ENCODE assay signal across 8 mouse cellular contexts in genomic region chr2:163048125-163048524, GRCm38 (mm10). TPM values are rescaled to one million over a fixed set of nuclear protein-coding genes. Genes with fewer than 3 reads are reported as not detected.
A peak's percentile ranks its signal among the peaks of the same experiment; 100 is the strongest.
DNase-seq lines count a peak whose midpoint lies in the region; ATAC-seq lines count a peak whose summit lies in the region.

No protein-coding gene starts in this region.

- peak; percentile 86 for ATAC-seq in activated CD4-positive, CD25-positive, alpha-beta regulatory T cell, adult 4 months
- ATAC-seq in hindbrain, embryonic 15.5 days (ENCODE audit: low FRiP score, low read depth): peak; percentile 80; the same call in 1 of the 2 replicates

- peak; percentile 46 to 79 for DNase-seq in cerebellum, postnatal 4 days (ENCODE audit: low spot score in 2 of 2)
- peak; percentile 54 for DNase-seq in gastrocnemius, adult 18-20 months (ENCODE audit: low spot score)
- peak; percentile 74 for DNase-seq in layer of hippocampus, postnatal 36 days
- peak; percentile 70 for DNase-seq in lung, postnatal 25 days (ENCODE audit: low spot score)
- DNase-seq in retina, postnatal 1 day: peak; percentile 83
- DNase-seq in urinary bladder, postnatal 14 days (ENCODE audit: low spot score): peak; percentile 69

- 4% methylated on average over 10 of the region's 10 CpGs for WGBS in hindbrain, embryonic 15.5 days

- H3K4me2 ChIP-seq in hindbrain, embryonic 15.5 days: peak overlapping the region; percentile 58

- no peaks in the 10 kb centered on the region for H3K9me3 ChIP-seq in hindbrain, embryonic 15.5 days

- peak overlapping the region; percentile 31 for H3K4me3 ChIP-seq in hindbrain, embryonic 15.5 days

- no peak overlapping the region for H3K27ac ChIP-seq in hindbrain, embryonic 15.5 days (replicated peaks)

- no peaks in the 10 kb centered on the region for H3K4me1 ChIP-seq in hindbrain, embryonic 15.5 days (replicated peaks)

- 0 out of 2 replicates have a peak overlapping the region, but pooled peaks have one; percentile 23 for H3K9ac ChIP-seq in hindbrain, embryonic 15.5 days

- no peaks in the 10 kb centered on the region for H3K27me3 ChIP-seq in hindbrain, embryonic 15.5 days

- H3K36me3 ChIP-seq in hindbrain, embryonic 15.5 days: peaks cover 35% of the 10 kb centered on the region

RNA-seq across cellular contexts. Expression of gene Mybl2, which starts 6.4 kb away (rescaled TPM):
- polyA plus RNA-seq in activated CD4-positive, CD25-positive, alpha-beta regulatory T cell, adult 4 months (2017; shearing (Covaris generic)): 1 to 10 TPM; 3.2 to 4.7 TPM
- under 1 TPM; 0.12 to 0.25 TPM for total RNA-seq in gastrocnemius, adult 18-20 months (2021)
- 5.3 and 6.7 TPM in 2 replicates for polyA plus RNA-seq in hindbrain, embryonic 15.5 days (2015; fragmentation: Nextera tagmentation; extraction: Ambion mirVana)
- total RNA-seq in layer of hippocampus, postnatal 36 days (2021): 1 to 10 TPM in 1 of 2 experiments, under 1 TPM in 1; 0.87 to 3.1 TPM

RNA-seq across cellular contexts. Expression of gene Ift52, which starts 31.0 kb away (rescaled TPM):
- 10 to 100 TPM; 67.2 to 74.9 TPM for polyA plus RNA-seq in activated CD4-positive, CD25-positive, alpha-beta regulatory T cell, adult 4 months (2017; shearing (Covaris generic))
- 10 to 100 TPM; 15.7 to 16.7 TPM for total RNA-seq in gastrocnemius, adult 18-20 months (2021)
- 35.6 and 37.8 TPM in 2 replicates for polyA plus RNA-seq in hindbrain, embryonic 15.5 days (2015; fragmentation: Nextera tagmentation; extraction: Ambion mirVana)
- total RNA-seq in layer of hippocampus, postnatal 36 days (2021): 10 to 100 TPM; 28.9 to 34.1 TPM

RNA-seq across cellular contexts. Expression of gene Gtsf1l, which starts 39.5 kb away (rescaled TPM):
- polyA plus RNA-seq in activated CD4-positive, CD25-positive, alpha-beta regulatory T cell, adult 4 months (2017; shearing (Covaris generic)): not detected
- total RNA-seq in gastrocnemius, adult 18-20 months (2021): not detected
- 0.20 TPM in 1 of 2 replicates, not detected in the other for polyA plus RNA-seq in hindbrain, embryonic 15.5 days (2015; fragmentation: Nextera tagmentation; extraction: Ambion mirVana)
- total RNA-seq in layer of hippocampus, postnatal 36 days (2021): not detected
